Mouse (Mus musculus): ENCODE measurements around the gene Cmtm3.
"Not testable (repeated sequence)": the region's sequence is repeated elsewhere in the genome, so short reads cannot be mapped to it uniquely, and the experiment has no call there.

The Cmtm3 gene

DNA sequence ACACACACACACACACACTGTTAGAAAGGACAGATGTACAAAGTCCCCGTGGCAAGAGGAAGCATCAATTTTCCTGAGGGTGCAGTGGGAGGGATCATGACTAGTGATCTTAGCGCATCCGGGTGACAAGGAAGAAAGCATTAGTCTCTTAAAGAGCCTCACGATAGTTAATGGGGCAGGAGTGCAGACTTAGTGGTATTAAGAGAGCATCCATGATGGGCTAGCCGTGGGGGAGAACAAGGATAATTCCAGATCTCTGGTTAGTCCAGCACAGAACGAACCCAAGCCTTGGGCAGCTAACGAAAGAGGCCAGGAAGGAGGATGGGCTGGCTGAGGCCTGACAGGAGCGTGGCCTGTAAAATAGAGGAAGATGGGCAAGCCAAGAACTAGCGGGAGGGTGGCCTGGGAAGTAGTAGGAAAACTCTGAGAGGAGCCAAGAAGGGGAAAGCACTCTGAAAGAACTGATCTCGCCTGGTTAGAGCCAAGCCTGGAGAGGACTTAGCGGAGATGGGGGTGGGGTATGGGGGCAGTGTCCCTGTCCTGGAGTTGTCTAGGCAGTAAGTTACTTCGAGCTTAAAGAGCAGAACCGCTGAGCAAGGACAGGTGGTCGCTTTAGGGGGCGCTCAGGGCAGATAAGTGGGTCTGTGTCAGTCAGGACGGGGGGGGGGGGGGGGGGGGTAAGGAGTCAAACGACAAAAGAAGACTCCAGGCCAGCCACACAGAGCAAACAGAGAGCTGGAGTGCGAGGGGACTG is at the start of gene Cmtm3:
Gene Cmtm3, plus strand, starts transcription at position 182 of the 754 bp plus-strand sequence.
- DNase-seq (ENCODE audit: low spot score): no peak

DNA sequence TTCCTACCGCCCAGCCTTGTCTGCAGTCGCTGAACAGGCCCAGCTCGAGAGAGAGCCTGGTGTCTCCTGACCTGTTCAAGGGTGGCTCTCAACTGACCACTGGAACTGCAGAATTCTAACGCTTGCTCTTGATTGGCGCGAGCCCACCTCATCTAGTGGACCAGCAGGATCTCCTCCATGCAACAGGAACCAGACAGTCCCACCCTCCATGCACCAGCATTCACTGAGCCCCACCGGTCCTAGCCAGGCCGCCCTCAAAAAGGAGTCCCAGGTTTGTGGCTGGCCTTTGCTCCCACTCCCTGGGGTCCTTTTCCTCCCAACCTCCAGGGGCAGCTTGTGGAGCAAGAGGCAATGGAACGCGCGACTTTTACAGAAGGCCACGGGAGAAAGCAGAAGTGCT is 46.1 kb upstream of the Cmtm3 start, which contains the start of gene Cmtm2a:
Gene Cmtm2a, minus strand, starts transcription at position 101 of the 400 bp plus-strand sequence.
- not testable (repeated sequence) for DNase-seq (ENCODE audit: low spot score)

DNA sequence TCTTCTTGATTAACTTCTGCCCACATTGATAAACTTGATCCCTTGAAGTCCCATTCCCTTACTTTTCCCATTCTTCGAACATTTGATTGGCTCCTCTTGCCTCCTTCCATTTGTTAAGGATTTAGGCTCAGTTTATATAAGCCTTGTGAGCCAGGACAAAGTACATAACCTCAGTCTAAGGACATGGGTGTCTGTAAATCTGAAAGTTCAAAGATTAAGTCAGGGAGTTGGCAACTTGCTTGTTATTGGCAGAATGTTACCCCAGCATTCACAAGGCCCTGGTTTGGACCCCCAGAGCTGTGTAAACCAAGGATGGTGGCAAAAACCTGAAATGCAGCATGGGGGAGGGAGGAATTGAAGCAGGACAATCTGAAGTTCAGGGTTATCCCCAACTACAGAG is 44.8 kb upstream of the Cmtm3 start:
- DNase-seq (ENCODE audit: low spot score): no peak

DNA sequence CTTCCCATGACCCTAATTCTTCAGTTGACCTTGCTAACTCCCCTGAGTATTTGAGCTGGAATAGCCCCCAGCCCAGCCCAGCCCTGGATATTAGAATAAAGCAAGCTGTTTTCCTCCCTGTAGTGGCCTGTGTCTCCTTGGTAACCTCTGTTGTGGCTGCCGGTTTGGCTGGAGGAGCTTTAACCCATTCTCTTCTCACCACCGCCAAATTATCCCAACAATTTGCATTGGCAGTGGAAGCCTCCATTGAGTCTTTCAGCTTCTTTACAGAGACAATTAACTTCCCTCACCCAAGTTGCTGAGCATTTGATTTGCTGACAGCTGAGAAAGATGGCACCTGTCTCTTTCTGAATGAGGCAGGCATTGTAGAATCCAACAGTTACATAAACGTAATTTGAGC is 37.6 kb upstream of the Cmtm3 start:
- DNase-seq (ENCODE audit: low spot score): not testable (repeated sequence)

DNA sequence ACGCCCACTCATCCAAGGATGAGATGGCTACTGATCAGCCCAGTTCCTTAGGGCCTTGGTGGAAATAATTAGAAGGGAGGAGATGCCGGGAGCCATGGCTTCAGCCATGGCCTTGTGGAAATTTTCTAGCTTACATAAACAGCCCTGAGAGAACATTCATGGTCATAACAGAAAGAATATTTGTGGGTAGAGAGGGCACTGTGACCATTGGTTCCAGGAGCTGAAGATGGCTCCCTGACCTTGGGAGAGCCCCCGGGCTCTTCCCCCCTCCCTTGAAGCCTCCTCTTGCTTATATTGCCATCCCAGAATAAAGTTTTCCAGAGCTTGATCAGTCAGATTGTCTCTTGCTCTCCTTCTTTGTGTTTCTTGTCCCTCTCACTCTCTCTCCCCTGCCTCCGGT is 36.7 kb upstream of the Cmtm3 start:
- not testable (repeated sequence) for DNase-seq (ENCODE audit: low spot score)

DNA sequence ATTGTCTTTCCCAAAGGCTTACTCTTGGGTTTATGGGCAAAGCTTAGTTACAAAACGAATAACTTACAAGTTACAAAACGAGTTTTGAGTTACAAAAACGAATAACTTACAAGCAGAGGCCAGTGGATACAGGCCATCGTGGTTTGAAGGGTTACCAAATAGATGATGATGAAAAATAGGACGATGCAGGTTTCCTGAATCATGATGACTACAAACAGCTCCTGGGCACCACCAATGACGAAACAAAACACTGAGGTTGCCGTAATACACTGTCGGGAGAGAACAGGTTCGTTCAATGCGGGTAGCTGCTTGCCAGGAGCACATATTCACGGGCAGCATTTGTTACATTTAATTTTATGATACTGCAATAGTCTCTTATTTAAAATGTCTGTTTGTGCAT is 34.2 kb upstream of the Cmtm3 start:
- no peak for DNase-seq (ENCODE audit: low spot score)

DNA sequence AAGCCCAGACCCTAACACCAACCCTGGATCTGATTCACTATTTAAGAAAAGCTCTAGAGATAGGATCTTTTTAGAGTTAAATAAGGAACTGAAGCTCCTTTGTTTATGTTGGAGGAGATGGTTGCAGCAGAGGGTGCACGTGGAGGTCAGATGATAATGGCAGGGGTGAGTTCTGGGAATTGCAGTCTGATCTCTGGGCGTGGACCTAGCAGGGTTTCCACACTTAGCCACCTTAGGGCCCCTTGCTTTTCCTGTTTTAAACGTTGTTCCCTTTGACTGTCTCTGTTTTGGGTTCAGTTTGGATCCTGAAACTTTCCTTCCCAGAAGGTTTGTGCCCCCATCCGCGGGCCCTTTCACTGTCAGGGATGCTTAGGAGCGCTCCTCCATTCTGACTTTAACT is 30.9 kb upstream of the Cmtm3 start:
- not testable (repeated sequence) for DNase-seq (ENCODE audit: low spot score)

DNA sequence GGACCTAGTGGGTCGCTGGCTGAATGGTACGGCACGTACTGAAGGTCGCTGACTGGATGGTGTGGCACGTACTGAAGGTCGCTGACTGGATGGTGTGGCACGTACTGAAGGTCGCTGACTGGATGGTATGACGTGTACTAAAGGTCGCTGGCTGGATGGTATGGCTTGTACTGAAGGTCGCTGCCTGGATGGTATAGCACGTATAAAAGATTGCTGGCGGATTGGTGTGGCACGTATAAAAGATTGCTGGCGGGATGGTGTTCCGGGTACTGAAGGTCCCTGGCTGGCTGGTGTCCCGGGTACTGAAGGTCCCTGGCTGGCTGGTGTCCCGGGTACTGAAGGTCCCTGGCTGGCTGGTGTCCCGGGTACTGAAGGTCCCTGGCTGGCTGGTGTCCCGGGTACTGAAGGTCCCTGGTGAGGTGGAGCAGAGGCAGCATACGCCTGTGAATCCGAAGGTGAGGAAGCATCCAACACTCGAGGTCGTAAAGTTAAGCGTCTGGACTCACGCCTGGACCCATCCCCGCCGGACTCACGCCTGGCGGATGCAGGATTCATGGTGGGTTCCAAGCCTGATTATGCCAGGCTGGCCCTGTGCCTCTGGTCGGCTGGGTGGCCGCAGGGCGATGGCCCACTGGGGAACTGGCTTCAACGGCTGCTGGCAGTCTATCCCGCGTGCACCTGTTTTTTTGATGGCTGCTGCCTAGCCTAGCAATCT is 29.6 kb upstream of the Cmtm3 start, which contains the start of the genes Gm45711 and Cmtm1:
Gene Gm45711, minus strand, starts transcription at position 641 of the 715 bp plus-strand sequence.
Gene Cmtm1, minus strand, starts transcription at position 705 of the 715 bp plus-strand sequence.
- not testable (repeated sequence) for DNase-seq (ENCODE audit: low spot score)

DNA sequence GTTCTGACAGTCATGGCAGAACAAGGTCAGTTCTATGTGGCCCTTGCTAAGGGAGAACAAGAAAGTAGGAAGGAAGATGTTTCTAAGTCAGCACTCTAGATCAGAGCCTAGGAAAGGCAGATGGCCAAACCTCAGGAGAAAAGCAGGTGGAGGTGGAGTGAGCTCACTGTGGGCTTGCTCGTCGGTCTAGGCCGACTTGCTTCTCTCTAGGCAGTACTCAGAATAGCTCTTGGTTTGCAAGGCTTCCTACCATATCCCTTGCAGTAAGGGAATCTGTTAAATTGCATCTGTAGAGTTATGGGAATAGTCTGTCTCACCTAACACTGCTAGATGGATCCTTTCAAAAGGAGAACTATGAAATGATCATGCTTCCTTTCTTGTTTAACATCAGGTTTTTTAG is 27.2 kb upstream of the Cmtm3 start:
- DNase-seq (ENCODE audit: low spot score): not testable (repeated sequence)

DNA sequence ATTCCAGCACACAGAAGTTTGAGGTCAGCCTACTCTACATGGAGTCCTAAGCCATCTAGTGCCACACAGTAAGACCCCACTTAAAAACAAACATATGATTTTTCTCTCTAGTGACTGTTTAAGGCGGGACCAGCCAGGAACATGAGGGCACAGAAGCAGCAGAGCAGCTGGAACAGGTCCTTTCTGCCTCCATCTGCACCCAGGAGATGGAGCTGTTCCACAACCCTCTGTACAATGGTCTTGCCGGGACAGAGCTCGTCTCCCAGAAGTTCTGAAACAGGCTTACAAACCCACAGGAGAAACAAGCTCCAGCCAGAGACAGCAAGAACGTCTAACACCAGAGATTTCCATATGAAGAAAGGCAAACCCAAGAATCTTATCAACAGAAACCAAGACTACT is 25.9 kb upstream of the Cmtm3 start:
- no peak for DNase-seq (ENCODE audit: low spot score)

DNA sequence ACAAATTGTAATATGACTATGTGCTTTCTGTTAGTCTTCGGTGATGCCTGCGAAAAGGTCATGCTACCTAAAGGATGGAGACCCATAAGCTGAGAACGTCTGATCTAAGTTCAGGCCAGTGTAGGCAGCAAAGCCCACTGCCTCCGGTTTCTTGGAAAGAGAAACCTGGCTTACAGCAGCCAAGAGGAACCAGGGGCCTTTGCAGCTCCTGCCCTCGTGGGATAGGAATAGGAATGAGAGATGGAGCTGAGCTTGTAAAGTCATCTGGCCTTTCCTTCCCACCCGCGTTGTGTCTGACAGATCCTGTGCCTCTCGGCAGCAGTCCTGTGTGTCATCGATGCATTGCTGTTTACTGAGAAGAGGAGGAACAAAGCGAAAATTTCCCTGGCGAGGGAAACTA is 17.9 kb upstream of the Cmtm3 start, which contains the start of gene Gm11020:
Gene Gm11020, plus strand, starts transcription at position 301 of the 400 bp plus-strand sequence.
- not testable (repeated sequence) for DNase-seq (ENCODE audit: low spot score)

DNA sequence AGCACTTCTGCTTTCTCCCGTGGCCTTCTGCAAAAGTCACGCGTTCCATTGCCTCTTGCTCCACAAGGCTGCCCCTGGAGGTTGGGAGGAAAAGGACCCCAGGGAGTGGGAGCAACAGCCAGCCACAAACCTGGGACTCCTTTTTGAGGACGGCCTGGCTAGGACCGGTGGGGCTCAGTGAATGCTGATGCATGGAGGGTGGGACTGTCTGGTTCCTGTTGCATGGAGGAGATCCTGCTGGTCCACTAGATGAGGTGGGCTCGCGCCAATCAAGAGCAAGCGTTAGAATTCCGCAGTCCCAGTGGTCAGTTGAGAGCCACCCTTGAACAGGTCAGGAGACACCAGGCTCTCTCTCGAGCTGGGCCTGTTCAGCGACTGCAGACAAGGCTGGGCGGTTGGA is 17.3 kb upstream of the Cmtm3 start, which contains the start of gene Cmtm2b:
Gene Cmtm2b, plus strand, starts transcription at position 301 of the 400 bp plus-strand sequence.
- not testable (repeated sequence) for DNase-seq (ENCODE audit: low spot score)

DNA sequence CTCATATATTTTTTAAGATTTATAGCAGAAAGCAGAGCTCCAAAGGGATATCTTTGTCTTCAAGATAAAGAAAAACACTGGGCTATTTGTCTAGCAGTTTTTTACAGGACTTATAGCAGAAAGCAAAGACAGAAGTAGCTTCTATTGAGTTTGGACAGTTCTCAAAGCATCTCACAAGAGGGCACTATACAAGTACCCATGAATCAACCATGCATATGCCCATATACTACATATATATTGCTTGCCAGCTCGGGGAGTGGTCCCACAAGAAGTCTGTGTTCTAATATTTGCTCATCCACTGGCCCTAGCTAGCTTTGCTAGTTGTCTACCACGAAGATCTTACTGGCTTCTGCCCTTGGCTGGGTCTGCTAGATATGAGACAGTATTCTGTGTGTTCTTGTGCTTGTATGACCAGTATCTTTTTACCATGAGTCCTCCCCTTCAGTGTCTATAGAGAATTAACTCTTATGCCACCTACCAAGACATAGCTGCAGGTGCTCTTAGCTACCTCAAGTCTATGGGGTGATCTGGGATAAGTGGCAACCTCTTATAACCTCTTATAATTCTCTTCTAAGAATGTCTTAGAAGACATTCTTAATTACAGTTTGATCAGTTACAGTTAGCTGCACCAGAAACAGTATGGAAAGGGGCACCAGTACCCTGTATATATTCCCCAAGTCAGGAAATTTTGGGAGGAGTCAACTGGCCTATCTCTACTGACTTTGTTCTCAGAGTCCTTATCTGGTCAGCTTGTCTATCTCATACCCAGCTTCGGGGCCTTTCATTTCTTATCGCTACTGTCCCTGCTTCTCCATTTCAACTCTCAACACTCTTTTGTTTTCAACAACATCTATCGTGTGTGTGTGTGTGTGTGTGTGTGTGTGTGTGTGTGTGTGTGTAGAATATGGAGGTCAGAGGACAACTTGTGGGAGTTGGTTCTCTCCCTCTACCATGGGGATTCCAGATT is 6.3 kb upstream of the Cmtm3 start:
- no peak for DNase-seq (ENCODE audit: low spot score)

DNA sequence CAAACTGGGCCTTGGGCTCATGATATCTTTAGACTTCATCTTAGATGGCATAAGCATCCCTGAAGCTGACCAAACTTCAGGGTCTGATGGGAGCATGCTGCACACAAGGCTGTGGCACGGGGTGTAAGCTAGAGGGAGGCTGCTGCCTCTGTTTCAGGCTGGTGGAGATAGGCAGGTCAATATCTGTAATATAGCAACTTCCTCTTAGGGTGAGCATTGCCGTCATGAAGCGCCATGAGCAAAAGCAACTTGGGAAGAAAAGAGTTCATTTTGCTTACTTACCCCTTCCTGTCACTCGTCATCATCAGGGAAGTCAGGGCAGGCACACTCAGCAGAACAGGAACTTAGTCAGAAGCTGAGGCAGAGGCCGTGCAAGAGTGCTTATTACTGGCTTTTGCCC is 5.4 kb upstream of the Cmtm3 start:
- no peak for DNase-seq (ENCODE audit: low spot score)

DNA sequence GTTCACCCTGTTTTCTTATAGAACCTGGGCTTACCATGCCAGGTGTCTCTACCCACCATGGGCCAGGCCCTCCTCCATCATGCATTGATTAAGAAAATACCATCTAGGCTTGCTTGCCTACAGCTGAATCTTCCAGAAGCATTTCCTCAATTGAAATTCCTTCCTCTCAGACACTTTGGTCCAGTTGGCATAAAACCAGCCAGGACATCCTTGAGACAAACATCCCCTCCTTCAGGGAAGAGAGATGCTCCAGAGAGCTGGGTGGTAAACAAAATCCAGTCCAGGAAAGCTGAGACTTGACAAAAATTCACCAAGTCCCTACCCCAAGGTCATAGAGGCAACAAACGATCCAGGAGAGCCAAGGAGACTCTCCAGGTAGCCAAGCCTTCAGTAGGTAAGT is 5.0 kb upstream of the Cmtm3 start:
- no peak for DNase-seq (ENCODE audit: low spot score)

DNA sequence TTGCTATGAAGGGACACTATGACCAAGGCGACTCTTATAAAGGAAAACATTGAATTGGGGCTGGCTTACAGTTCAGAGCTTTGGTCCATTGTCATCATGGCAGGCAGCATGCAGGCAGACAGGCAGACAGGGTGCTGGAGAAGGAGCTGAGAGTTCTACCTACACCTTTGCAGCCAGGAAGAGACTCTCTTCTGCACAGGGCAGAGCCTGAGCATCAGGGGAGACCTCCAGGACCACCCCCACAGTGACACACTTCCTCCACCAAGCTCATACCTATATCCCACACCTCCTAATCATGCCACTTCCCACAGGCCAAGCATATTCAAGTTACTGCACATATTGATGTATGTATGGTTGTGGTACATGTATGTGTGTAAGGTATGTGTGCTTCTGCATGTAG is 2.4 kb upstream of the Cmtm3 start:
- no peak for DNase-seq (ENCODE audit: low spot score)

DNA sequence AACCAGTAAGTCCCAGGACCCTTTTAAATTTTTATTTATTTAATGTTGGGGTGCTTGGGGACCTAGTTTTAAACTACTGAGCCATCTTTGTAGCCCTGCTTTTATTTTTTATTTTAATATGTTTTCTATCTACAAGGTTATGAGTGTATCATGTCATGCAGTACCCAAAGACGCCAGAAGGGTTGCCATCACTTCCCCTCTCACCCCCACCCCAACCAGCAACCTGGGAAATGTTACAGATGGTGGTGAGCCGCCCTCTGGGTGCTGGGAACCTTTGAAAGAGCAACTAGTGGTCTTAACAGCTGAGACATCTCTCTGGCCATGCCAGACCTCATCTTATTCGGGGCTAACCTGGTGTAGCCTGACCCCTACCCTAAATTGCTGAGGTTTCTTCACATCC is 1.3 kb upstream of the Cmtm3 start:
- DNase-seq (ENCODE audit: low spot score): no peak

DNA sequence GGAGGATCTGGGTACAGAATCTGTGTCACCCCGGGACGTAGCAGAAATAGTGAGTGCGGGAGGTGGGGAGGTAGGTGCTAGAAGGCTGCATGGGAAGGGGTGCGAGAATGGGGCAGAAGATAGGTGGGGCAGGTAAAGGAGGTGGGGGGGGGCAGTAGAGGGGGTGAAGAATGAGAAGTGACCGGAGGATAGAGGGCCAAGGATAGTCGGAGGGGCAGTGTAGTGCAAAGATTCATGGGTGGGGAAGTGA is 698 bp downstream of the Cmtm3 start:
- no peak for DNase-seq (ENCODE audit: low spot score)

DNA sequence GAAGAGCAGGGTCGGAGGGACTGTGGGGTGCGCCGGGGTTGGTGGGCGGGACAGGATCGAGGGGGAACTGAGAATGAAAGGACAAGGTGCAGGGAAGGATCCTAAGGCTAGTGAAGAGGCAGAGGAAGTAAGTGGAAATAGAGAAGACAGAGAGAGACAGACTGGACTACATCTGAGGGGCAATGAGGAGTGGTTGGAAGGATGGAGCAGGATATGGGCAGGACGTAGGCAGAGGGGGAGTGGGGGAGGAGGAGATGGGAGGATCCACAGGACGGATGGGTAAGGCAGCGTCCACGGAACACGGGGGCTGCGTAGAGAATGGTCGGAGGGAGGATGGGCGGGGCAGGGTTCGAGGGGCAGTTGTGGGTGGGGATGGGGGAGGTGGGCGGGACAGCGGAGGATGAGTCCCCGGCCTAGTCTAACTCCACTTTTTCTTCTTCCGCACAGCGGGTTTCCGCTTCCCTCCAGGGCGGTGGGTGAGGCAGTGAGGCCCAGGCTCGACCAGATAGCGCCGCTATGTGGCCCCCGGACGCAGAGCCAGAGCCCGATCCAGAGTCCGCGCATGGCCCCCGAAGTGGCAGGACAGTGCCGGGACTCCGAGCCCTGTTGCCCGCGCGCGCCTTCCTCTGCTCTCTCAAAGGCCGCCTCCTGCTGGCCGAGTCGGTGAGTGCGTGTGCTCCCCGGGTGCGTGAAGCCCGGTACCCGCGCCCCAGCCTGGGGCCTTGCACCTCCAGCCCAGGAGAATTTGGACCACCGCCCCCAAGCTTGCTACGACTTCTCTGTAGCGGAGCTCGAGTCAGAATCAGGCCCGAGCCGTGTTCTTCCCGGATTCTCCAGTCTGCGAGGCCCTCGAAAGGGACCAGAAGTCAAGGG is 1.3 kb downstream of the Cmtm3 start:
- DNase-seq (ENCODE audit: low spot score): peak; percentile 46

DNA sequence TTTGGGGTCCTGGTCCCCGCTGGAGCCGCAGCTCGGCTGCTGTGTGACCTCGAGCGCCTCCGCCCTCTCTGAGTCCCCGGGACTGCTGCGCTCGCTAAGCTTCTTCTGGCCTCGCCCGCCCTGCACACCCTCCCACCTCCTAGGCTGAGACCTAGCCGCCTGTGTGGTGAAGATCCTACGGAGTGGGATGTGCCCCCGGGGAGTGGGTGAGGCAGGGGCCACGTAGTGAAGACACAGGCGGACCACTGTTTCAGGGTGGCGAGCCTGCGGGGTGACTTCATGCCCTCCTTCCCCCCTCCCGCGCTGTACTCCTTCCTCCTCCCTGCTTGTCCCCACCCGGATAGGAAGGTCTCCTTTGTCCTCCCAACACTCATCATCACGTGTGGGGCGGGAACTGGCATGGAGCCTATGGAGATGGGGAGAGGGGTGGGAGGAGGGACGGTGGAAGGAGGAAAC is 1.9 kb downstream of the Cmtm3 start:
- DNase-seq (ENCODE audit: low spot score): peak; percentile 17

DNA sequence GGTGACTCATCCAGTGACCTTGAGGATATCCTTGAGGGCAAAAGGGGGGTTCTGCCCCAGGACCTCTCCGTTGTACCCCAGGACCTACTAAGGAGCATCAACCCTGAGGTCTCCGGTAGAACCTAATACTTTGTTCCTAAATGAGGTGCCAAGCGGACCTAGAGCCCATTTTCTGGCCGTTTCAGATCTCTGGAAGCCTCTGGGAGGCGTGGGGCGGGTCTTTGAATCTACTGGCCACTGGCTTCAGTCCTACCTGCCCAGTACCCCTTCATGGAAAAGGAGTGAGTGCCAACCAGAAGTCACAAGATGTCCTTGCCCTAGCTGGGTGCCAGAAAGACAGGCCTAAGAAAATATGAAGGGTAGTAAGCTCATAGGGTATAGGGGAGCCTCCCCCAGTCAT is 2.5 kb downstream of the Cmtm3 start:
- DNase-seq (ENCODE audit: low spot score): no peak

All from left cerebral cortex, adult 11 months (tissue).